In the genomic region with DNA sequence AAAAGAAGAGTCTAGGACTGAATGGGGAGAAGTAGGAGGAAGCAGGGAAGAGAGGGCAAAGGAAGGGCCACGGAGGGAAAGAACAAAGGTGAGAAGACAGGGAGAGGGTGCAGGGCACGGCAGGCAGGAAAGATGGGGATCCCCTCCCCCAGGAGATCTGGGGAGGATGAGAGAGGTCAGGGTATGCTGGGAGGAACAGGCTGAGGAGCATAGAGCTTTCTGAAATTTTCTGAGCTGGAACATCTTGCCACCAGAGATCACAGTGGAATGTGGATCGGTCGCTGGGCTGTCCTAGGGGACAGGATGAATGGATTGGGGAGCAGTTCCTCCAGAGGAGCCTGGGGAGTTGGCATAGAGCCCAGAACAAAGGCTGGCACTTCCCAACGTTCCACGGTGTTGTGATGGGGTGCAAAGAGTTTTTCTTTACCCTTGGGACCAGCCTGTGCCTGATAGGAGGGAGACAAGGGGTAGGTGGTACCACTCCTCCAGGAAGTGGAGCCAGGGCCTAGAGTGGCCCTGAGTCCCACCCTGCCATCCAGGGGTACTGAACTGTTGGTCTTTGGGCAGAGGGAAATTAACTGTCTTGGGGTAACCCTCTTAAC, we compare ENCODE assay signal across 13 mouse cellular contexts.
DNase-seq lines count a peak whose midpoint lies in the region; ATAC-seq lines count a peak whose summit lies in the region.
"Had no signal": no experiment of that assay in that cellular context is flagged by ENCODE, and none has a peak within 500 bp of the region (broad histone marks: within the 10 kb centered on the region; RNA-seq: fewer than 3 reads in every experiment).

No protein-coding gene starts in this region.

- 25% methylated on average over 6 of the region's 6 CpGs for WGBS in embryonic facial prominence, embryonic 14.5 days
- WGBS in midbrain, embryonic 14.5 days, result 46% methylated on average over 6 of the region's 6 CpGs

- no peak overlapping the region for H3K27ac ChIP-seq in embryonic facial prominence, embryonic 14.5 days (replicated peaks; ENCODE audit: low read depth, low read length)
- H3K27ac ChIP-seq in midbrain, embryonic 14.5 days (replicated peaks; ENCODE audit: low read depth, low read length), result no peak overlapping the region
- H3K27ac ChIP-seq: gastrocnemius, adult 2 months; kidney, embryonic 15.5 days; limb, embryonic 13.5 days had no signal

- peak; percentile 78; the same call in 1 of the 2 replicates for ATAC-seq in embryonic facial prominence, embryonic 14.5 days (ENCODE audit: low read depth)
- no peak for ATAC-seq in midbrain, embryonic 14.5 days (ENCODE audit: low FRiP score, low TSS enrichment)

- H3K9me3 ChIP-seq in embryonic facial prominence, embryonic 14.5 days (ENCODE audit: control insufficient read depth, low read length), result no peaks in the 10 kb centered on the region
- H3K9me3 ChIP-seq in midbrain, embryonic 14.5 days (ENCODE audit: control insufficient read depth, low read length), result no peaks in the 10 kb centered on the region
- H3K9me3 ChIP-seq: kidney, embryonic 15.5 days; limb, embryonic 13.5 days had no signal

- H3K4me1 ChIP-seq in embryonic facial prominence, embryonic 14.5 days (ENCODE audit: control insufficient read depth, insufficient read depth, low read length), result 0 out of 2 replicates have a peak, but pooled peaks cover 3% of the 10 kb centered on the region
- no peaks in the 10 kb centered on the region for H3K4me1 ChIP-seq in midbrain, embryonic 14.5 days (ENCODE audit: control insufficient read depth, insufficient read depth, low read length)
- H3K4me1 ChIP-seq: kidney, embryonic 15.5 days had no signal

- H3K36me3 ChIP-seq in embryonic facial prominence, embryonic 14.5 days (ENCODE audit: control insufficient read depth, insufficient read depth, low read length), result no peaks in the 10 kb centered on the region
- H3K36me3 ChIP-seq in midbrain, embryonic 14.5 days (ENCODE audit: control insufficient read depth, insufficient read depth, low read length), result no peaks in the 10 kb centered on the region
- H3K36me3 ChIP-seq: kidney, embryonic 15.5 days; limb, embryonic 13.5 days had no signal

- no peak overlapping the region for H3K4me3 ChIP-seq in embryonic facial prominence, embryonic 14.5 days (ENCODE audit: low read depth, low read length)
- H3K4me3 ChIP-seq in midbrain, embryonic 14.5 days (replicated peaks; ENCODE audit: low read depth, low read length), result no peak overlapping the region
- H3K4me3 ChIP-seq: gastrocnemius, adult 2 months; kidney, embryonic 15.5 days; limb, embryonic 13.5 days had no signal

- peak; percentile 12 to 26 for DNase-seq in cerebellum, postnatal 14 days
- no peak for DNase-seq in cerebellum, adult 9-10 months
- DNase-seq in left cerebral cortex, adult 18-20 months (ENCODE audit: low spot score in 2 of 2), result peak; percentile 23 to 38
- no peak for DNase-seq in left cerebral cortex, adult 11 months (ENCODE audit: low spot score)
- peak; percentile 70 for DNase-seq in embryonic facial prominence, embryonic 14.5 days (ENCODE audit: low spot score)
- DNase-seq in left cerebral cortex, postnatal 4 days, result peak; percentile 18
- DNase-seq in liver, result no peak
- no peak for DNase-seq in midbrain, embryonic 14.5 days
- DNase-seq: cerebellum, adult 11 months; gastrocnemius, adult 2 months; heart, postnatal 10 days had no signal

- no peaks in the 10 kb centered on the region for H3K27me3 ChIP-seq in embryonic facial prominence, embryonic 14.5 days (replicated peaks; ENCODE audit: control insufficient read depth, insufficient read depth, low read length)
- no peaks in the 10 kb centered on the region for H3K27me3 ChIP-seq in midbrain, embryonic 14.5 days (ENCODE audit: control insufficient read depth, insufficient read depth, low read length)
- H3K27me3 ChIP-seq: kidney, embryonic 15.5 days had no signal

- H3K9ac ChIP-seq in embryonic facial prominence, embryonic 14.5 days (ENCODE audit: low read depth, low read length), result no peak overlapping the region
- no peak overlapping the region for H3K9ac ChIP-seq in midbrain, embryonic 14.5 days (replicated peaks; ENCODE audit: low read length)
- H3K9ac ChIP-seq: kidney, embryonic 15.5 days; limb, embryonic 13.5 days had no signal

- intact Hi-C loops in left cerebral cortex, postnatal 4 days (cut with DNase I), result no loop called here

- no peak overlapping the region for H3K4me2 ChIP-seq in embryonic facial prominence, embryonic 14.5 days (ENCODE audit: low read depth, low read length)
- H3K4me2 ChIP-seq in midbrain, embryonic 14.5 days (ENCODE audit: low read length), result no peak overlapping the region
- H3K4me2 ChIP-seq: kidney, embryonic 15.5 days; limb, embryonic 13.5 days had no signal

Comparison
In these comparisons a context has a peak if more than half of its experiments do, and no peak if none do; other contexts are left out.
1. DNase-seq: peak in cerebellum, postnatal 14 days (2 of 2), left cerebral cortex, adult 18-20 months (2 of 2), embryonic facial prominence, embryonic 14.5 days (single experiment) and left cerebral cortex, postnatal 4 days (single experiment); none in cerebellum, adult 9-10 months (single experiment), left cerebral cortex, adult 11 months (single experiment), liver (single experiment) and midbrain, embryonic 14.5 days (single experiment).